Mouse (Mus musculus): ENCODE measurements around the gene Rap2a.

DNA sequence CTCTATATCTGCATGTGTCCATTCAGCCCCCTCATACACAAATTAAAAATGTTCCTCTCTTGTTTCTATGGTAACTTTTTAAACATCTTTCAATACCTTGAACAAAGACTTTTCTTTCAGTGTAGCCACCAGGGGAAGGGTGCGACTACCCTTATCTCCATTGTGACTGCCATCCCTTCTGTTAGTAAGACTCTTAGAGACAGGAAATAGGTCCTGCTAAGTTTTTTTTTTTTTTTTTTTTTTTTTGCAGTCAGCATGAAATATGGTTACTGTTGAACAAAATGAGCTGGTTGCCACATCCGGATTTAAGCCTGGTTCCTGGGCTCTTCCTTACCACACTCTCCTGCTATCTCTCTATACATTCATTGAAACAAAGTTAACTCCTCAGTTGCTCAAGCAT lies 47.4 kb downstream of the Rap2a start:
- TF ChIP-seq ZMIZ1 (IDR thresholded peaks at IDR 0.05; ENCODE audit: low read depth, low read length) (no peak), POLR2AphosphoS5 (IDR thresholded peaks at IDR 0.05; ENCODE audit: borderline replicate concordance, low read depth, low read length) (no peak), ETS1 (IDR thresholded peaks at IDR 0.05; ENCODE audit: low read depth, low read length) (no peak), GABPA (IDR thresholded peaks at IDR 0.05; ENCODE audit: low read depth, low read length) (no peak), HCFC1 (IDR thresholded peaks at IDR 0.05; ENCODE audit: low read depth, low read length) (no peak), E2F4 (IDR thresholded peaks at IDR 0.05; ENCODE audit: borderline replicate concordance, low read depth, low read length) (no peak), CTCF (IDR thresholded peaks at IDR 0.05 in 2 of 3, conservative IDR thresholded peaks at IDR 0.05 in 1 of 3; ENCODE audit: control insufficient read depth in 1 of 3, insufficient read depth in 1 of 3, low read depth in 2 of 3, low read length in 3 of 3, poor library complexity in 1 of 3, severe bottlenecking in 1 of 3) (no peak), MEF2A (IDR thresholded peaks at IDR 0.05; ENCODE audit: extremely low read depth, insufficient replicate concordance, low read depth, low read length, poor library complexity, severe bottlenecking) (no peak), CHD2 (IDR thresholded peaks at IDR 0.05; ENCODE audit: low read length) (no peak), KAT2A (conservative IDR thresholded peaks at IDR 0.05; ENCODE audit: low read depth, low read length) (no peak), MAX (IDR thresholded peaks at IDR 0.05; ENCODE audit: low read length) (no peak), POLR2A (IDR thresholded peaks at IDR 0.05; ENCODE audit: control insufficient read depth in 1 of 2, insufficient read depth in 1 of 2, low read depth in 1 of 2, low read length in 2 of 2, poor library complexity in 1 of 2) (no peak)

All from MEL (cell line).